Mouse (Mus musculus) kidney, adult 2 months (tissue): ENCODE measurements around the gene Col11a1.

Experiments
- CTCF ChIP-seq: fragments of 200-500 bp; conservative IDR thresholded peaks from 2 replicates; pipeline ENCODE4 v1.5.1; 2011; ENCODE audit warnings: low read depth, mild to moderate bottlenecking, control low read depth, low read length, moderate library complexity, mixed read lengths; ENCODE audit not compliant: insufficient read depth, insufficient read length
- POLR2A ChIP-seq: fragments of 200-500 bp; IDR thresholded peaks from one replicate; pipeline ENCODE4 v1.6.1; 2011; ENCODE audit warnings: low read depth, low read length, control low read depth

GRCm38 (mm10) chr3:114065123-114065522 is 34.8 kb downstream of the Col11a1 start:
- no peak for TF ChIP-seq CTCF
- TF ChIP-seq POLR2A: no peak
